In the genomic region with DNA sequence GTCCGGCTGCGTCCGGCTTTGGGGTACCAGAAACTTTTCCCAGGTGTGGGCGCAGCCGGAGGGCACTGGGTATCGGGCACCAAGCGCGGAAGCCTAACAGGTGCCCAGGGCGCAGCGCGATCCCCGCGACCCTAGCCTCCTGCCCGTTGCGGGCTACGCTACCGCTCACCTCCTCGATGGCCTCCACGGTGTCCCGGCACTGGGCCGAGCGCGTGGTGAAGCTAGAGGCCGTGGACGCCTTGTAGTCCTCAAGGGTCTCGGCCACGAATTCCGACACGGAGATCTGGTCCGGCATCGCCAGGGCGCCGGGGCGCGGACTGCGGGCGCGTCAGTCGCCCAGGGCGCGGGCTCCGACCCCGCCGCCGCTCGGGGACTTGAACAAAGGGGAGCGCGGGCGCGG, we compare ENCODE assay signal across 8 mouse cellular contexts.
A peak's percentile ranks its signal among the peaks of the same experiment; 100 is the strongest.
DNase-seq lines count a peak whose midpoint lies in the region; ATAC-seq and TF ChIP-seq lines count a peak whose summit lies in the region.
"Not testable (repeated sequence)": the region's sequence is repeated elsewhere in the genome, so short reads cannot be mapped to it uniquely, and the experiment has no call there.

No protein-coding gene starts in this region.

- not testable (repeated sequence) for H3K9ac ChIP-seq in forebrain, embryonic 12.5 days; heart, postnatal 0 days (replicated peaks; ENCODE audit: low read depth, low read length); intestine, embryonic 15.5 days; limb, embryonic 11.5 days (ENCODE audit: low read length); liver, embryonic 16.5 days (ENCODE audit: low read depth, low read length); neural tube, embryonic 12.5 days

- not testable (repeated sequence) for H3K27me3 ChIP-seq in forebrain, embryonic 12.5 days; heart, postnatal 0 days (ENCODE audit: control insufficient read depth, insufficient read depth, low read length); intestine, embryonic 15.5 days (replicated peaks); limb, embryonic 11.5 days (ENCODE audit: control insufficient read depth, insufficient read depth, low read length); liver, embryonic 16.5 days (ENCODE audit: control insufficient read depth, insufficient read depth, low read depth, low read length); neural tube, embryonic 12.5 days (replicated peaks)

- DNase-seq in cerebellum, postnatal 10 days, result peak; percentile 5 to 6
- DNase-seq in heart, postnatal 0 days (ENCODE audit: low spot score), result not testable (repeated sequence)
- peak; percentile 19 for DNase-seq in limb, embryonic 11.5 days (ENCODE audit: low spot score)
- peak; percentile 13 for DNase-seq in thymus, postnatal 4 days

- TF ChIP-seq CTCF in heart, postnatal 0 days (IDR thresholded peaks at IDR 0.05; ENCODE audit: low read depth), result not testable (repeated sequence)

- not testable (repeated sequence) for ATAC-seq in forebrain, embryonic 12.5 days (ENCODE audit: low FRiP score); heart, postnatal 0 days (ENCODE audit: insufficient read depth, low read depth); intestine, embryonic 15.5 days; limb, embryonic 11.5 days (ENCODE audit: insufficient number of reproducible peaks, low FRiP score, low TSS enrichment, low read depth); liver, embryonic 16.5 days (ENCODE audit: low read depth); neural tube, embryonic 12.5 days (ENCODE audit: low FRiP score, low read depth)

- peak overlapping the region; percentile 10; the same call in 1 of the 2 replicates for H3K4me3 ChIP-seq in forebrain, embryonic 12.5 days (replicated peaks)
- H3K4me3 ChIP-seq in heart, postnatal 0 days (ENCODE audit: low read depth, low read length), result peak overlapping the region; percentile 31
- H3K4me3 ChIP-seq in intestine, embryonic 15.5 days (replicated peaks), result peak overlapping the region; percentile 35
- H3K4me3 ChIP-seq in limb, embryonic 11.5 days (ENCODE audit: low read depth, low read length), result peak overlapping the region; percentile 17
- H3K4me3 ChIP-seq in liver, embryonic 16.5 days (ENCODE audit: low read depth, low read length), result peak overlapping the region; percentile 36
- H3K4me3 ChIP-seq in neural tube, embryonic 12.5 days, result 0 out of 2 replicates have a peak overlapping the region, but pooled peaks have one; percentile 7

- H3K9me3 ChIP-seq in forebrain, embryonic 12.5 days; heart, postnatal 0 days (replicated peaks; ENCODE audit: control insufficient read depth, low read length); intestine, embryonic 15.5 days; limb, embryonic 11.5 days (ENCODE audit: control insufficient read depth, low read length); liver, embryonic 16.5 days (replicated peaks; ENCODE audit: control insufficient read depth, low read length); neural tube, embryonic 12.5 days: not testable (repeated sequence)

- H3K4me2 ChIP-seq in forebrain, embryonic 12.5 days, result not testable (repeated sequence)
- H3K4me2 ChIP-seq in heart, postnatal 0 days (ENCODE audit: low read depth, low read length), result peak overlapping the region; percentile 46
- peak overlapping the region; percentile 41 for H3K4me2 ChIP-seq in intestine, embryonic 15.5 days (replicated peaks)
- peak overlapping the region; percentile 7; the same call in 1 of the 2 replicates for H3K4me2 ChIP-seq in limb, embryonic 11.5 days (ENCODE audit: low read depth, severe bottlenecking)
- peak overlapping the region; percentile 13; the same call in 1 of the 2 replicates for H3K4me2 ChIP-seq in liver, embryonic 16.5 days (ENCODE audit: low read depth, low read length)
- peak overlapping the region; percentile 34; the same call in 1 of the 2 replicates for H3K4me2 ChIP-seq in neural tube, embryonic 12.5 days (replicated peaks)

- WGBS in forebrain, embryonic 12.5 days, result 30% methylated on average over 50 of the region's 50 CpGs
- WGBS in heart, postnatal 0 days, result 18% methylated on average over 38 of the region's 50 CpGs
- 18% methylated on average over 50 of the region's 50 CpGs for WGBS in intestine, embryonic 15.5 days
- WGBS in limb, embryonic 11.5 days, result 30% methylated on average over 27 of the region's 50 CpGs
- WGBS in liver, embryonic 16.5 days (ENCODE audit: insufficient replicate concordance), result 20% methylated on average over 40 of the region's 50 CpGs
- 31% methylated on average over 46 of the region's 50 CpGs for WGBS in neural tube, embryonic 12.5 days

- H3K36me3 ChIP-seq in forebrain, embryonic 12.5 days (replicated peaks); heart, postnatal 0 days (replicated peaks; ENCODE audit: control insufficient read depth, insufficient read depth, low read length); intestine, embryonic 15.5 days; limb, embryonic 11.5 days (ENCODE audit: control insufficient read depth, insufficient read depth, low read length); liver, embryonic 16.5 days (ENCODE audit: control insufficient read depth, insufficient read depth); neural tube, embryonic 12.5 days: not testable (repeated sequence)

- not testable (repeated sequence) for TF ChIP-seq EP300 in heart, postnatal 0 days (IDR thresholded peaks at IDR 0.05; ENCODE audit: low read depth)

- not testable (repeated sequence) for H3K4me1 ChIP-seq in forebrain, embryonic 12.5 days; heart, postnatal 0 days (ENCODE audit: control insufficient read depth, insufficient read depth); intestine, embryonic 15.5 days (replicated peaks); limb, embryonic 11.5 days (ENCODE audit: control insufficient read depth, insufficient read depth, low read length); liver, embryonic 16.5 days (ENCODE audit: control insufficient read depth, low read depth, low read length); neural tube, embryonic 12.5 days

- H3K27ac ChIP-seq in forebrain, embryonic 12.5 days; heart, postnatal 0 days (ENCODE audit: low read depth); intestine, embryonic 15.5 days; limb, embryonic 11.5 days (replicated peaks; ENCODE audit: low read depth, low read length); liver, embryonic 16.5 days (ENCODE audit: low read length); neural tube, embryonic 12.5 days: not testable (repeated sequence)
